Mouse (Mus musculus): ENCODE data around the gene Mis12. TPM values are rescaled to one million over a fixed set of nuclear protein-coding genes. Genes with fewer than 3 reads are reported as not detected.
A peak's percentile ranks its signal among the peaks of the same experiment; 100 is the strongest.

Gene Mis12
- total and polyA plus RNA-seq, 3 experiments = 23.4 to 36.3 (median 35.6) TPM

GRCm38 (mm10) chr11:70970560-70971540 is 48.6 kb upstream of the Mis12 start:
- H3K9me3 ChIP-seq (replicated peaks; ENCODE audit: low read length) = peaks cover 3% of the 10 kb centered on the region
- H3K27ac ChIP-seq (ENCODE audit: insufficient read depth, low read depth) = peak overlapping the region; percentile 24; the same call in 1 of the 2 replicates
- peak overlapping the region; percentile 78 to 86 (median 79) for H3K4me3 ChIP-seq (replicated peaks in 1 of 3; ENCODE audit: low read depth in 2 of 3, low read length in 2 of 3, poor library complexity in 1 of 3)
- in situ Hi-C loops (cut with MboI; ENCODE audit: low pct_ligation_motif_present, low pct_unique_long_range_greater_than_20kb, low sequenced_read_pairs) = no loop called here
- peaks cover 38 to 55% of the 10 kb centered on the region in 2 experiments for H3K36me3 ChIP-seq (replicated peaks in 1 of 2; ENCODE audit: control insufficient read depth in 1 of 2, insufficient read depth in 1 of 2, low read length in 1 of 2)
- H3K27me3 ChIP-seq (replicated peaks) = no peaks in the 10 kb centered on the region
- dilution Hi-C loops (cut with MboI; ENCODE audit: extremely low pct_ligation_motif_present, extremely low pct_unique_long_range_greater_than_20kb, low sequenced_read_pairs) = no loop called here
- DNase-seq (ENCODE audit: extremely low read depth) = peak; percentile 53
- TF ChIP-seq ZKSCAN1 (IDR thresholded peaks at IDR 0.05; ENCODE audit: borderline replicate concordance, low read depth, low read length) = no peak
- no peak for TF ChIP-seq IRF4 (IDR thresholded peaks at IDR 0.05; ENCODE audit: low read depth, low read length)
- TF ChIP-seq CTCF (conservative IDR thresholded peaks at IDR 0.05 in 1 of 2, IDR thresholded peaks at IDR 0.05 in 1 of 2; ENCODE audit: low read depth in 2 of 2, low read length in 2 of 2) = peak; percentile 10 to 49; a peak in 2 of 4 replicates
- no peak for TF ChIP-seq JUN (IDR thresholded peaks at IDR 0.05; ENCODE audit: insufficient read depth, low read depth, low read length)
- TF ChIP-seq MXI1 (IDR thresholded peaks at IDR 0.05; ENCODE audit: low read depth, low read length) = peak; percentile 86
- no peak for TF ChIP-seq SIN3A (IDR thresholded peaks at IDR 0.05; ENCODE audit: low read length)
- no peak for TF ChIP-seq CHD2 (IDR thresholded peaks at IDR 0.05; ENCODE audit: low read length)
- no peak for TF ChIP-seq MAZ (IDR thresholded peaks at IDR 0.05; ENCODE audit: low read depth, low read length)
- no peak for TF ChIP-seq POLR2A (IDR thresholded peaks at IDR 0.05; ENCODE audit: low read depth, low read length)
- peak; percentile 93 for TF ChIP-seq BHLHE40 (IDR thresholded peaks at IDR 0.05; ENCODE audit: low read depth, low read length)
- TF ChIP-seq RCOR1 (conservative IDR thresholded peaks at IDR 0.05; ENCODE audit: low read depth, low read length) = no peak
- no peak for TF ChIP-seq GABPA (IDR thresholded peaks at IDR 0.05; ENCODE audit: insufficient replicate concordance, low read depth, low read length)
- TF ChIP-seq NELFE (IDR thresholded peaks at IDR 0.05; ENCODE audit: low read depth, low read length) = no peak
- no peak for TF ChIP-seq ZNF384 (IDR thresholded peaks at IDR 0.05; ENCODE audit: low read depth, low read length)
- TF ChIP-seq MEF2A (IDR thresholded peaks at IDR 0.05; ENCODE audit: borderline replicate concordance, low read depth, low read length) = no peak
- TF ChIP-seq KAT2A (IDR thresholded peaks at IDR 0.05; ENCODE audit: insufficient replicate concordance, low read length) = no peak
- 0 out of 2 replicates have a peak, but pooled peaks have one; percentile 26 for TF ChIP-seq TBP (conservative IDR thresholded peaks at IDR 0.05; ENCODE audit: low read depth, low read length)
- H3K4me1 ChIP-seq (ENCODE audit: control insufficient read depth in 1 of 2, insufficient read depth in 2 of 2) = peaks cover 4 to 36% of the 10 kb centered on the region in 2 experiments; a peak in 3 of 4 replicates
- peak overlapping the region; percentile 46; the same call in 1 of the 2 replicates for H3K9ac ChIP-seq (ENCODE audit: insufficient read depth, low read depth)
- peaks cover 26% of the 10 kb centered on the region for H3K79me2 ChIP-seq (replicated peaks; ENCODE audit: control insufficient read depth, extremely low read depth, insufficient read depth, poor library complexity, severe bottlenecking)
- H3K4me2 ChIP-seq (ENCODE audit: insufficient read depth, low read depth, poor library complexity, severe bottlenecking) = peak overlapping the region; percentile 59

GRCm38 (mm10) chr11:70972586-70972985 is 46.8 kb upstream of the Mis12 start:
- in situ Hi-C loops (cut with MboI; ENCODE audit: low pct_ligation_motif_present, low pct_unique_long_range_greater_than_20kb, low sequenced_read_pairs) (no loop called here), dilution Hi-C loops (cut with MboI; ENCODE audit: extremely low pct_ligation_motif_present, extremely low pct_unique_long_range_greater_than_20kb, low sequenced_read_pairs) (no loop called here)
- H3K4me1 ChIP-seq (ENCODE audit: control insufficient read depth in 1 of 2, insufficient read depth in 2 of 2) = peaks cover 3 to 24% of the 10 kb centered on the region in 2 experiments; a peak in 3 of 4 replicates
- DNase-seq (ENCODE audit: extremely low read depth) = no peak
- H3K9ac ChIP-seq (ENCODE audit: insufficient read depth, low read depth) = no peak overlapping the region
- H3K27me3 ChIP-seq (replicated peaks) = no peaks in the 10 kb centered on the region
- no peak overlapping the region for H3K27ac ChIP-seq (ENCODE audit: insufficient read depth, low read depth)
- peaks cover 19% of the 10 kb centered on the region for H3K79me2 ChIP-seq (replicated peaks; ENCODE audit: control insufficient read depth, extremely low read depth, insufficient read depth, poor library complexity, severe bottlenecking)
- TF ChIP-seq JUND (conservative IDR thresholded peaks at IDR 0.05; ENCODE audit: low read depth, low read length) (no peak), CHD2 (IDR thresholded peaks at IDR 0.05; ENCODE audit: low read length) (no peak), TCF12 (IDR thresholded peaks at IDR 0.05; ENCODE audit: low read depth, low read length) (no peak), USF1 (IDR thresholded peaks at IDR 0.05; ENCODE audit: low read depth, low read length) (no peak), E2F4 (IDR thresholded peaks at IDR 0.05; ENCODE audit: insufficient replicate concordance, low read depth, low read length) (no peak)
- no peak overlapping the region for H3K4me2 ChIP-seq (ENCODE audit: insufficient read depth, low read depth, poor library complexity, severe bottlenecking)
- H3K9me3 ChIP-seq (replicated peaks; ENCODE audit: low read length) = peaks cover 3% of the 10 kb centered on the region
- no peak overlapping the region for H3K4me3 ChIP-seq (replicated peaks in 1 of 3; ENCODE audit: low read depth in 2 of 3, low read length in 2 of 3, poor library complexity in 1 of 3)
- peaks cover 46 to 61% of the 10 kb centered on the region in 2 experiments for H3K36me3 ChIP-seq (replicated peaks in 1 of 2; ENCODE audit: control insufficient read depth in 1 of 2, insufficient read depth in 1 of 2, low read length in 1 of 2)
